Mouse (Mus musculus): ENCODE results near the gene Opa1. TPM values are rescaled to one million over a fixed set of nuclear protein-coding genes. Genes with fewer than 3 reads are reported as not detected.
A peak's percentile ranks its signal among the peaks of the same experiment; 100 is the strongest.

Gene Opa1
- polyA plus RNA-seq, 1 experiment from 2014 or later, result 38.9 TPM

GRCm38 (mm10) chr16:29579787-29580176 is 648 bp downstream of the Opa1 start:
- H3K9ac ChIP-seq, result peak overlapping the region; percentile 91
- H3K4me2 ChIP-seq (replicated peaks), result peak overlapping the region; percentile 81
- peaks cover 7% of the 10 kb centered on the region for H3K4me1 ChIP-seq
- no peak for ATAC-seq (ENCODE audit: insufficient number of reproducible peaks, insufficient read depth, low FRiP score, low TSS enrichment)
- H3K4me3 ChIP-seq, result peak overlapping the region; percentile 92
- no peak overlapping the region for H3K27ac ChIP-seq
- no peaks in the 10 kb centered on the region for H3K36me3 ChIP-seq
- WGBS, result 10% methylated on average over 12 of the region's 12 CpGs
- no peaks in the 10 kb centered on the region for H3K27me3 ChIP-seq
- no peaks in the 10 kb centered on the region for H3K9me3 ChIP-seq

- H3K27me3 ChIP-seq, result no peaks in the 10 kb centered on the region
- no peak overlapping the region for H3K4me3 ChIP-seq
- 80% methylated on average over 7 of the region's 7 CpGs for WGBS
- H3K36me3 ChIP-seq, result peaks cover 42% of the 10 kb centered on the region
- ATAC-seq (ENCODE audit: insufficient number of reproducible peaks, insufficient read depth, low FRiP score, low TSS enrichment), result no peak
- no peaks in the 10 kb centered on the region for H3K4me1 ChIP-seq
- H3K9me3 ChIP-seq, result no peaks in the 10 kb centered on the region
- no peak overlapping the region for H3K9ac ChIP-seq
- no peak overlapping the region for H3K4me2 ChIP-seq (replicated peaks)
- H3K27ac ChIP-seq, result no peak overlapping the region
Observed at GRCm38 (mm10) chr16:29592171-29592570, 13.0 kb downstream of the Opa1 start.

- no peaks in the 10 kb centered on the region for H3K4me1 ChIP-seq
- 79% methylated on average over 4 of the region's 4 CpGs for WGBS
- H3K9ac ChIP-seq, result no peak overlapping the region
- no peak for ATAC-seq (ENCODE audit: insufficient number of reproducible peaks, insufficient read depth, low FRiP score, low TSS enrichment)
- no peaks in the 10 kb centered on the region for H3K9me3 ChIP-seq
- H3K27ac ChIP-seq, result no peak overlapping the region
- H3K36me3 ChIP-seq, result peaks cover 16% of the 10 kb centered on the region; the same call in 1 of the 2 replicates
- H3K4me3 ChIP-seq, result no peak overlapping the region
- H3K4me2 ChIP-seq (replicated peaks), result no peak overlapping the region
- no peaks in the 10 kb centered on the region for H3K27me3 ChIP-seq
Observed at GRCm38 (mm10) chr16:29597122-29597521, 18.0 kb downstream of the Opa1 start.

GRCm38 (mm10) chr16:29605546-29605945 is 26.4 kb downstream of the Opa1 start:
- Histone ChIP-seq H3K9ac (no peak overlapping the region), H3K4me2 (replicated peaks) (no peak overlapping the region), H3K9me3 (no peaks in the 10 kb centered on the region), H3K27ac (no peak overlapping the region), H3K4me3 (no peak overlapping the region), H3K4me1 (no peaks in the 10 kb centered on the region), H3K27me3 (no peaks in the 10 kb centered on the region), H3K36me3 (peaks cover 56% of the 10 kb centered on the region)
- WGBS, result 93% methylated on average over 8 of the region's 8 CpGs
- no peak for ATAC-seq (ENCODE audit: insufficient number of reproducible peaks, insufficient read depth, low FRiP score, low TSS enrichment)

GRCm38 (mm10) chr16:29607131-29607530 is 28.0 kb downstream of the Opa1 start:
- WGBS, result 93% methylated on average over 7 of the region's 7 CpGs
- Histone ChIP-seq H3K9me3 (no peaks in the 10 kb centered on the region), H3K9ac (no peak overlapping the region), H3K4me2 (replicated peaks) (no peak overlapping the region), H3K27ac (no peak overlapping the region), H3K4me1 (no peaks in the 10 kb centered on the region), H3K27me3 (no peaks in the 10 kb centered on the region), H3K36me3 (peaks cover 67% of the 10 kb centered on the region), H3K4me3 (no peak overlapping the region)
- no peak for ATAC-seq (ENCODE audit: insufficient number of reproducible peaks, insufficient read depth, low FRiP score, low TSS enrichment)

GRCm38 (mm10) chr16:29614762-29615161 is 35.6 kb downstream of the Opa1 start:
- Histone ChIP-seq H3K9me3 (no peaks in the 10 kb centered on the region), H3K4me3 (no peak overlapping the region), H3K4me1 (no peaks in the 10 kb centered on the region), H3K4me2 (replicated peaks) (no peak overlapping the region), H3K36me3 (peaks cover 77% of the 10 kb centered on the region), H3K9ac (no peak overlapping the region), H3K27ac (no peak overlapping the region), H3K27me3 (no peaks in the 10 kb centered on the region)
- WGBS, result 87% methylated on average over 9 of the region's 9 CpGs
- no peak for ATAC-seq (ENCODE audit: insufficient number of reproducible peaks, insufficient read depth, low FRiP score, low TSS enrichment)

GRCm38 (mm10) chr16:29629053-29629452 is 49.9 kb downstream of the Opa1 start:
- Histone ChIP-seq H3K4me3 (no peak overlapping the region), H3K36me3 (peaks cover 31% of the 10 kb centered on the region), H3K4me1 (no peaks in the 10 kb centered on the region), H3K27me3 (no peaks in the 10 kb centered on the region), H3K9ac (no peak overlapping the region), H3K4me2 (replicated peaks) (no peak overlapping the region), H3K27ac (no peak overlapping the region), H3K9me3 (no peaks in the 10 kb centered on the region)
- WGBS, result 82% methylated on average over 1 of the region's 1 CpGs
- ATAC-seq (ENCODE audit: insufficient number of reproducible peaks, insufficient read depth, low FRiP score, low TSS enrichment), result no peak

- 32% methylated on average over 4 of the region's 4 CpGs for WGBS
- Histone ChIP-seq H3K4me3 (no peak overlapping the region), H3K4me2 (replicated peaks) (no peak overlapping the region), H3K27ac (no peak overlapping the region), H3K9me3 (no peaks in the 10 kb centered on the region), H3K27me3 (no peaks in the 10 kb centered on the region), H3K4me1 (no peaks in the 10 kb centered on the region), H3K9ac (no peak overlapping the region), H3K36me3 (peaks cover 21% of the 10 kb centered on the region; the same call in 1 of the 2 replicates)
- no peak for ATAC-seq (ENCODE audit: insufficient number of reproducible peaks, insufficient read depth, low FRiP score, low TSS enrichment)
Observed at GRCm38 (mm10) chr16:29635780-29636179, 56.6 kb downstream of the Opa1 start.

- Histone ChIP-seq H3K4me1 (no peaks in the 10 kb centered on the region), H3K9me3 (no peaks in the 10 kb centered on the region), H3K9ac (no peak overlapping the region), H3K4me3 (no peak overlapping the region), H3K4me2 (replicated peaks) (no peak overlapping the region), H3K27me3 (no peaks in the 10 kb centered on the region), H3K27ac (no peak overlapping the region), H3K36me3 (peaks cover 14% of the 10 kb centered on the region; the same call in 1 of the 2 replicates)
- WGBS, result 63% methylated on average over 1 of the region's 1 CpGs
- ATAC-seq (ENCODE audit: insufficient number of reproducible peaks, insufficient read depth, low FRiP score, low TSS enrichment), result no peak
Observed at GRCm38 (mm10) chr16:29642376-29642775, 63.2 kb downstream of the Opa1 start.

GRCm38 (mm10) chr16:29644871-29645270 is 65.7 kb downstream of the Opa1 start:
- no peaks in the 10 kb centered on the region for H3K27me3 ChIP-seq
- H3K36me3 ChIP-seq, result peaks cover 30% of the 10 kb centered on the region
- no peaks in the 10 kb centered on the region for H3K4me1 ChIP-seq
- H3K4me3 ChIP-seq, result no peak overlapping the region
- 90% methylated on average over 3 of the region's 3 CpGs for WGBS
- no peak for ATAC-seq (ENCODE audit: insufficient number of reproducible peaks, insufficient read depth, low FRiP score, low TSS enrichment)
- no peak overlapping the region for H3K9ac ChIP-seq
- H3K4me2 ChIP-seq (replicated peaks), result no peak overlapping the region
- no peaks in the 10 kb centered on the region for H3K9me3 ChIP-seq
- H3K27ac ChIP-seq, result no peak overlapping the region

- Histone ChIP-seq H3K9me3 (no peaks in the 10 kb centered on the region), H3K27me3 (no peaks in the 10 kb centered on the region), H3K27ac (no peak overlapping the region), H3K36me3 (peaks cover 28% of the 10 kb centered on the region), H3K9ac (no peak overlapping the region), H3K4me3 (no peak overlapping the region), H3K4me1 (no peaks in the 10 kb centered on the region), H3K4me2 (replicated peaks) (no peak overlapping the region)
- no peak for ATAC-seq (ENCODE audit: insufficient number of reproducible peaks, insufficient read depth, low FRiP score, low TSS enrichment)
Observed at GRCm38 (mm10) chr16:29646202-29646601, 67.1 kb downstream of the Opa1 start.

- no peak overlapping the region for H3K4me3 ChIP-seq
- peaks cover 8% of the 10 kb centered on the region for H3K36me3 ChIP-seq
- H3K27me3 ChIP-seq, result no peaks in the 10 kb centered on the region
- ATAC-seq (ENCODE audit: insufficient number of reproducible peaks, insufficient read depth, low FRiP score, low TSS enrichment), result no peak
- H3K9me3 ChIP-seq, result no peaks in the 10 kb centered on the region
- peaks cover 9% of the 10 kb centered on the region; the same call in 1 of the 2 replicates for H3K4me1 ChIP-seq
- no peak overlapping the region for H3K9ac ChIP-seq
- no peak overlapping the region for H3K27ac ChIP-seq
- H3K4me2 ChIP-seq (replicated peaks), result no peak overlapping the region
- 79% methylated on average over 9 of the region's 9 CpGs for WGBS
Observed at GRCm38 (mm10) chr16:29656187-29656825, 77.2 kb downstream of the Opa1 start.
